Mouse (Mus musculus) embryonic facial prominence, embryonic 13.5 days (tissue): ENCODE measurements around the gene Cog5. TPM values are rescaled to one million over a fixed set of nuclear protein-coding genes. Genes with fewer than 3 reads are reported as not detected.
A peak's percentile ranks its signal among the peaks of the same experiment; 100 is the strongest.

Experiments used
- ATAC-seq: fragments of 200-750 bp; cut with Nextera tagmentation; 2 replicates; pipeline ENCODE4 v1.8.0; 2017; ENCODE audit warnings: low read depth; ENCODE audit not compliant: insufficient number of reproducible peaks, insufficient read depth, low FRiP score, low TSS enrichment
- H3K27ac ChIP-seq: fragments of 300-500 bp; sonication (generic); 2 replicates; pipeline ENCODE4 v1.5.1; 2015; ENCODE audit warnings: moderate library complexity, mild to moderate bottlenecking, inconsistent platforms
- H3K27me3 ChIP-seq: fragments of 300-500 bp; sonication (generic); 2 replicates; pipeline ENCODE4 v1.6.1; 2015; ENCODE audit warnings: mild to moderate bottlenecking, inconsistent platforms
- H3K36me3 ChIP-seq: fragments of 300-500 bp; sonication (generic); 2 replicates; pipeline ENCODE4 v1.6.1; 2015; ENCODE audit warnings: mild to moderate bottlenecking, inconsistent platforms
- H3K4me1 ChIP-seq: fragments of 300-500 bp; sonication (generic); 2 replicates; pipeline ENCODE4 v1.6.1; 2015; ENCODE audit warnings: inconsistent platforms
- H3K4me2 ChIP-seq: fragments of 300-500 bp; sonication (generic); 2 replicates; pipeline ENCODE4 v1.6.1; 2015; ENCODE audit warnings: moderate library complexity, mild to moderate bottlenecking, inconsistent platforms
- H3K4me3 ChIP-seq: fragments of 300-500 bp; sonication (generic); 2 replicates; pipeline ENCODE4 v1.5.1; 2015; ENCODE audit warnings: mild to moderate bottlenecking, inconsistent platforms
- H3K9ac ChIP-seq: fragments of 300-500 bp; sonication (generic); 2 replicates; pipeline ENCODE4 v1.6.1; 2015; ENCODE audit warnings: mild to moderate bottlenecking, inconsistent platforms
- H3K9me3 ChIP-seq: fragments of 300-500 bp; sonication (generic); 2 replicates; pipeline ENCODE4 v1.6.1; 2016; ENCODE audit warnings: inconsistent platforms
- WGBS: fragments of 180-500 bp; shearing (Covaris S2); methylation state at CpG from one replicate; pipeline ENCODE4 v1.1.7; 2015; ENCODE audit warnings: mixed read lengths; 5-methylcytosine and 5-hydroxymethylcytosine counted together
- polyA plus RNA-seq: library from polyadenylated mRNA; unstranded; fragments of >200 nt; fragmentation: Nextera tagmentation; extraction: Ambion mirVana; gene quantifications from 2 replicates; pipeline ENCODE4 v1.2.1, GENCODE M21; 2015

Cog5 gene
- polyA plus RNA-seq, 1 experiment from 2014 or later: 38.7 TPM

- peaks cover 7% of the 10 kb centered on the region for H3K4me1 ChIP-seq
- WGBS: under 1% methylated on average over 29 of the region's 29 CpGs
These were observed 352 bp downstream of the Cog5 start for GRCm38 (mm10) chr12:31654965-31655477.

GRCm38 (mm10) chr12:31656841-31657240 lies 2.2 kb downstream of the Cog5 start:
- ATAC-seq: no peak
- H3K4me2 ChIP-seq: no peak overlapping the region
- peaks cover 7% of the 10 kb centered on the region for H3K4me1 ChIP-seq
- H3K4me3 ChIP-seq: no peak overlapping the region
- no peak overlapping the region for H3K9ac ChIP-seq
- H3K9me3 ChIP-seq: no peaks in the 10 kb centered on the region
- no peak overlapping the region for H3K27ac ChIP-seq
- peaks cover under 1% of the 10 kb centered on the region for H3K36me3 ChIP-seq
- WGBS: 95% methylated on average over 2 of the region's 2 CpGs
- H3K27me3 ChIP-seq: no peaks in the 10 kb centered on the region

More at GRCm38 (mm10) chr12:31654965-31655477, 352 bp downstream of the Cog5 start:
- H3K4me3 ChIP-seq: peak overlapping the region; percentile 85
- H3K9ac ChIP-seq: peak overlapping the region; percentile 87
- no peaks in the 10 kb centered on the region for H3K27me3 ChIP-seq
- peak overlapping the region; percentile 85 for H3K27ac ChIP-seq
- no peaks in the 10 kb centered on the region for H3K9me3 ChIP-seq
- no peaks in the 10 kb centered on the region for H3K36me3 ChIP-seq
- ATAC-seq: peak; percentile 73
- H3K4me2 ChIP-seq: peak overlapping the region; percentile 74

- Histone ChIP-seq H3K9ac (no peak overlapping the region), H3K4me2 (no peak overlapping the region), H3K27me3 (no peaks in the 10 kb centered on the region), H3K9me3 (no peaks in the 10 kb centered on the region), H3K36me3 (peaks cover 56% of the 10 kb centered on the region), H3K4me1 (no peaks in the 10 kb centered on the region), H3K4me3 (no peak overlapping the region), H3K27ac (no peak overlapping the region)
- whole genome bisulfite sequencing: 54% methylated on average over 6 of the region's 6 CpGs
- no peak for ATAC-seq
These were observed 11.3 kb downstream of the Cog5 start for GRCm38 (mm10) chr12:31665999-31666398.

GRCm38 (mm10) chr12:31667187-31667586 lies 12.5 kb downstream of the Cog5 start:
- ATAC-seq: no peak
- H3K9me3 ChIP-seq: no peaks in the 10 kb centered on the region
- no peaks in the 10 kb centered on the region for H3K27me3 ChIP-seq
- no peaks in the 10 kb centered on the region for H3K4me1 ChIP-seq
- H3K27ac ChIP-seq: no peak overlapping the region
- no peak overlapping the region for H3K4me2 ChIP-seq
- no peak overlapping the region for H3K4me3 ChIP-seq
- 65% methylated on average over 3 of the region's 3 CpGs for WGBS
- H3K9ac ChIP-seq: no peak overlapping the region
- peaks cover 59% of the 10 kb centered on the region for H3K36me3 ChIP-seq

- Histone ChIP-seq H3K27ac (no peak overlapping the region), H3K4me1 (no peaks in the 10 kb centered on the region), H3K36me3 (peaks cover 7% of the 10 kb centered on the region; the same call in 1 of the 2 replicates), H3K4me3 (no peak overlapping the region), H3K9ac (no peak overlapping the region), H3K27me3 (no peaks in the 10 kb centered on the region), H3K4me2 (no peak overlapping the region), H3K9me3 (no peaks in the 10 kb centered on the region)
- WGBS: 70% methylated on average over 3 of the region's 3 CpGs
- ATAC-seq: no peak
These were observed 32.0 kb downstream of the Cog5 start for GRCm38 (mm10) chr12:31686679-31687078.

GRCm38 (mm10) chr12:31693278-31693677 lies 38.6 kb downstream of the Cog5 start:
- no peak overlapping the region for H3K9ac ChIP-seq

GRCm38 (mm10) chr12:31700623-31701347 lies 46.1 kb downstream of the Cog5 start:
- Histone ChIP-seq H3K27ac (no peak overlapping the region), H3K4me2 (no peak overlapping the region), H3K4me3 (no peak overlapping the region), H3K27me3 (no peaks in the 10 kb centered on the region), H3K36me3 (peaks cover 14% of the 10 kb centered on the region), H3K9me3 (peaks cover 8% of the 10 kb centered on the region; the same call in 1 of the 2 replicates), H3K4me1 (0 out of 2 replicates have a peak, but pooled peaks cover under 1% of the 10 kb centered on the region), H3K9ac (no peak overlapping the region)
- 32% methylated on average over 5 of the region's 5 CpGs for WGBS
- no peak for ATAC-seq

More at GRCm38 (mm10) chr12:31693278-31693677, 38.6 kb downstream of the Cog5 start:
- 85% methylated on average over 1 of the region's 1 CpGs for WGBS
- Histone ChIP-seq H3K4me2 (no peak overlapping the region), H3K4me1 (no peaks in the 10 kb centered on the region), H3K27me3 (no peaks in the 10 kb centered on the region), H3K4me3 (no peak overlapping the region), H3K36me3 (peaks cover 16% of the 10 kb centered on the region), H3K27ac (no peak overlapping the region), H3K9me3 (peaks cover 8% of the 10 kb centered on the region; the same call in 1 of the 2 replicates)
- no peak for ATAC-seq

GRCm38 (mm10) chr12:31701411-31701810 lies 46.7 kb downstream of the Cog5 start:
- Histone ChIP-seq H3K4me3 (no peak overlapping the region), H3K27ac (no peak overlapping the region), H3K9me3 (peaks cover 8% of the 10 kb centered on the region; the same call in 1 of the 2 replicates), H3K27me3 (no peaks in the 10 kb centered on the region), H3K36me3 (peaks cover 14% of the 10 kb centered on the region), H3K4me2 (no peak overlapping the region), H3K4me1 (0 out of 2 replicates have a peak, but pooled peaks cover 5% of the 10 kb centered on the region), H3K9ac (no peak overlapping the region)
- WGBS: 66% methylated on average over 5 of the region's 5 CpGs
- no peak for ATAC-seq

GRCm38 (mm10) chr12:31703904-31704303 lies 49.2 kb downstream of the Cog5 start:
- H3K36me3 ChIP-seq: no peaks in the 10 kb centered on the region
- H3K4me1 ChIP-seq: 0 out of 2 replicates have a peak, but pooled peaks cover 5% of the 10 kb centered on the region
- H3K4me2 ChIP-seq: no peak overlapping the region
- no peak for ATAC-seq
- no peak overlapping the region for H3K9ac ChIP-seq
- H3K27ac ChIP-seq: no peak overlapping the region
- no peaks in the 10 kb centered on the region for H3K9me3 ChIP-seq
- H3K4me3 ChIP-seq: no peak overlapping the region
- WGBS: 78% methylated on average over 6 of the region's 6 CpGs
- no peaks in the 10 kb centered on the region for H3K27me3 ChIP-seq

- H3K27me3 ChIP-seq: no peaks in the 10 kb centered on the region
These were observed 51.5 kb downstream of the Cog5 start for GRCm38 (mm10) chr12:31706168-31706567.

GRCm38 (mm10) chr12:31707531-31707930 lies 52.9 kb downstream of the Cog5 start:
- no peak overlapping the region for H3K4me3 ChIP-seq
- H3K27ac ChIP-seq: no peak overlapping the region
- no peak for ATAC-seq

More at GRCm38 (mm10) chr12:31706168-31706567, 51.5 kb downstream of the Cog5 start:
- H3K27ac ChIP-seq: no peak overlapping the region
- H3K36me3 ChIP-seq: no peaks in the 10 kb centered on the region
- no peak overlapping the region for H3K9ac ChIP-seq
- H3K4me1 ChIP-seq: 0 out of 2 replicates have a peak, but pooled peaks cover 5% of the 10 kb centered on the region
- WGBS: 32% methylated on average over 2 of the region's 2 CpGs
- no peak for ATAC-seq
- H3K4me2 ChIP-seq: no peak overlapping the region
- no peaks in the 10 kb centered on the region for H3K9me3 ChIP-seq
- H3K4me3 ChIP-seq: no peak overlapping the region

GRCm38 (mm10) chr12:31709665-31710064 lies 55.0 kb downstream of the Cog5 start:
- H3K36me3 ChIP-seq: no peaks in the 10 kb centered on the region
- H3K4me3 ChIP-seq: no peak overlapping the region
- H3K9me3 ChIP-seq: no peaks in the 10 kb centered on the region
- no peaks in the 10 kb centered on the region for H3K27me3 ChIP-seq
- no peak overlapping the region for H3K27ac ChIP-seq
- no peak overlapping the region for H3K9ac ChIP-seq
- no peak overlapping the region for H3K4me2 ChIP-seq
- no peak for ATAC-seq
- WGBS: 68% methylated on average over 6 of the region's 6 CpGs
- H3K4me1 ChIP-seq: peaks cover 14% of the 10 kb centered on the region

More at GRCm38 (mm10) chr12:31707531-31707930, 52.9 kb downstream of the Cog5 start:
- no peaks in the 10 kb centered on the region for H3K36me3 ChIP-seq
- no peak overlapping the region for H3K4me2 ChIP-seq
- H3K9ac ChIP-seq: no peak overlapping the region
- 25% methylated on average over 1 of the region's 1 CpGs for WGBS
- no peaks in the 10 kb centered on the region for H3K27me3 ChIP-seq
- H3K9me3 ChIP-seq: no peaks in the 10 kb centered on the region
- peaks cover 9% of the 10 kb centered on the region; the same call in 1 of the 2 replicates for H3K4me1 ChIP-seq
